Mouse (Mus musculus) small intestine, adult 2 months (tissue): ENCODE results near the gene Lcp2. TPM values are rescaled to one million over a fixed set of nuclear protein-coding genes. Genes with fewer than 3 reads are reported as not detected.

Experiments used
- H3K27ac ChIP-seq: fragments of 200-500 bp; 2 replicates; pipeline ENCODE4 v1.5.1; 2012; ENCODE audit warnings: low read depth, low read length, control low read depth, inconsistent platforms; ENCODE audit not compliant: insufficient read depth
- H3K27me3 ChIP-seq: fragments of 200-500 bp; 2 replicates; pipeline ENCODE4 v1.6.1; 2012; ENCODE audit warnings: mild to moderate bottlenecking, moderate library complexity, low read length, inconsistent platforms; ENCODE audit not compliant: control insufficient read depth, insufficient read depth
- H3K36me3 ChIP-seq: fragments of 200-500 bp; 2 replicates; pipeline ENCODE4 v1.6.1; 2012; ENCODE audit warnings: mild to moderate bottlenecking, low read length, control low read depth, inconsistent platforms; ENCODE audit not compliant: control insufficient read depth, insufficient read depth
- H3K4me1 ChIP-seq: fragments of 200-500 bp; 2 replicates; pipeline ENCODE4 v1.6.1; 2012; ENCODE audit warnings: low read length, inconsistent platforms, mixed read lengths; ENCODE audit not compliant: control insufficient read depth, insufficient read depth, insufficient read length
- H3K4me3 ChIP-seq: fragments of 200-500 bp; 2 replicates; pipeline ENCODE4 v1.5.1; 2012; ENCODE audit warnings: low read depth, mild to moderate bottlenecking, control low read depth, inconsistent platforms, low read length, moderate library complexity
- CTCF ChIP-seq: fragments of 200-500 bp; IDR thresholded peaks from 2 replicates; pipeline ENCODE4 v1.5.1; 2012; ENCODE audit warnings: low read depth, mild to moderate bottlenecking, control low read depth, inconsistent platforms, low read length, moderate library complexity, mixed read lengths; ENCODE audit not compliant: insufficient replicate concordance, insufficient read length; ENCODE audit errors: extremely low read depth
- POLR2A ChIP-seq: fragments of 200-500 bp; IDR thresholded peaks from 2 replicates; pipeline ENCODE4 v1.6.1; 2012; ENCODE audit warnings: low read depth, mild to moderate bottlenecking, control low read depth, inconsistent platforms, low read length, moderate library complexity
- WGBS: fragments of 180-500 bp; shearing (Covaris S2); methylation state at CpG from one replicate; pipeline ENCODE4 v1.1.7; 2018; 5-methylcytosine and 5-hydroxymethylcytosine counted together
- polyA plus RNA-seq: library from polyadenylated mRNA; depleted of rRNA; stranded (reverse); fragments of >200 nt; gene quantifications from 2 replicates; pipeline ENCODE4 v1.2.3, GENCODE M21; 2012

The Lcp2 gene
- polyA plus RNA-seq, 1 experiment, result 4.0 TPM

- no peak overlapping the region for H3K27ac ChIP-seq
- peaks cover 1% of the 10 kb centered on the region; the same call in 1 of the 2 replicates for H3K36me3 ChIP-seq
- no peak overlapping the region for H3K4me3 ChIP-seq
- H3K27me3 ChIP-seq, result no peaks in the 10 kb centered on the region
- TF ChIP-seq POLR2A (no peak), CTCF (peak; percentile 68; the same call in 1 of the 2 replicates)
- no peaks in the 10 kb centered on the region; the same call in 1 of the 2 replicates for H3K4me1 ChIP-seq
- WGBS, result 25% methylated on average over 15 of the region's 15 CpGs
These were observed 27.1 kb downstream of the Lcp2 start for GRCm38 (mm10) chr11:34073776-34074175.

- no peak overlapping the region for H3K27ac ChIP-seq
- H3K4me3 ChIP-seq, result no peak overlapping the region
- no peak for TF ChIP-seq CTCF
- TF ChIP-seq POLR2A, result no peak
- WGBS, result 80% methylated on average over 2 of the region's 2 CpGs
- H3K4me1 ChIP-seq, result no peaks in the 10 kb centered on the region
- H3K27me3 ChIP-seq, result no peaks in the 10 kb centered on the region
- H3K36me3 ChIP-seq, result no peaks in the 10 kb centered on the region
These were observed 31.1 kb downstream of the Lcp2 start for GRCm38 (mm10) chr11:34077870-34078269.

GRCm38 (mm10) chr11:34078581-34078980 is 31.9 kb downstream of the Lcp2 start:
- no peaks in the 10 kb centered on the region for H3K36me3 ChIP-seq
- H3K27ac ChIP-seq, result no peak overlapping the region
- H3K4me3 ChIP-seq, result no peak overlapping the region
- H3K27me3 ChIP-seq, result no peaks in the 10 kb centered on the region
- WGBS, result 78% methylated on average over 7 of the region's 7 CpGs
- TF ChIP-seq POLR2A (no peak), CTCF (no peak)
- no peaks in the 10 kb centered on the region for H3K4me1 ChIP-seq

GRCm38 (mm10) chr11:34079542-34080464 is 33.1 kb downstream of the Lcp2 start:
- H3K4me3 ChIP-seq, result no peak overlapping the region
- WGBS, result 60% methylated on average over 6 of the region's 6 CpGs
- H3K4me1 ChIP-seq, result no peaks in the 10 kb centered on the region
- H3K27ac ChIP-seq, result no peak overlapping the region
- no peaks in the 10 kb centered on the region for H3K27me3 ChIP-seq
- 0 out of 2 replicates have a peak, but pooled peaks cover 2% of the 10 kb centered on the region for H3K36me3 ChIP-seq
- no peak for TF ChIP-seq POLR2A
- no peak for TF ChIP-seq CTCF

GRCm38 (mm10) chr11:34083795-34084194 is 37.1 kb downstream of the Lcp2 start:
- Histone ChIP-seq H3K27ac (no peak overlapping the region), H3K4me1 (no peaks in the 10 kb centered on the region), H3K4me3 (no peak overlapping the region), H3K27me3 (no peaks in the 10 kb centered on the region), H3K36me3 (0 out of 2 replicates have a peak, but pooled peaks cover 2% of the 10 kb centered on the region)
- WGBS, result 64% methylated on average over 7 of the region's 7 CpGs
- no peak for TF ChIP-seq CTCF
- TF ChIP-seq POLR2A, result no peak

GRCm38 (mm10) chr11:34084639-34085038 is 37.9 kb downstream of the Lcp2 start:
- Histone ChIP-seq H3K27me3 (no peaks in the 10 kb centered on the region), H3K4me1 (no peaks in the 10 kb centered on the region), H3K27ac (no peak overlapping the region), H3K36me3 (0 out of 2 replicates have a peak, but pooled peaks cover 2% of the 10 kb centered on the region), H3K4me3 (no peak overlapping the region)
- WGBS, result 56% methylated on average over 2 of the region's 2 CpGs
- TF ChIP-seq POLR2A (no peak), CTCF (no peak)

- Histone ChIP-seq H3K4me3 (no peak overlapping the region), H3K27me3 (no peaks in the 10 kb centered on the region), H3K4me1 (no peaks in the 10 kb centered on the region), H3K36me3 (0 out of 2 replicates have a peak, but pooled peaks cover 2% of the 10 kb centered on the region), H3K27ac (no peak overlapping the region; the same call in 1 of the 2 replicates)
- TF ChIP-seq POLR2A, result no peak
- WGBS, result 66% methylated on average over 8 of the region's 8 CpGs
These were observed 39.5 kb downstream of the Lcp2 start for GRCm38 (mm10) chr11:34086164-34086751.
